Mouse (Mus musculus): Measurements from ENCODE around the gene Gsk3b. TPM values are rescaled to one million over a fixed set of nuclear protein-coding genes. Genes with fewer than 3 reads are reported as not detected.

The Gsk3b gene
- polyA plus RNA-seq, 1 experiment from 2014 or later, result 138 TPM

- peaks cover 3% of the 10 kb centered on the region; the same call in 1 of the 2 replicates for H3K36me3 ChIP-seq (ENCODE audit: control insufficient read depth, insufficient read depth, low read length)
- peaks cover 52% of the 10 kb centered on the region for H3K4me1 ChIP-seq (ENCODE audit: control insufficient read depth, insufficient read depth, low read length)
- peak overlapping the region; percentile 21; the same call in 1 of the 2 replicates for H3K4me3 ChIP-seq (ENCODE audit: low read depth, low read length)
- peak overlapping the region; percentile 11; the same call in 1 of the 2 replicates for H3K9ac ChIP-seq (ENCODE audit: low read depth, low read length)
- WGBS, result 76% methylated on average over 5 of the region's 5 CpGs
- no peak for ATAC-seq
- peak overlapping the region; percentile 61 for H3K4me2 ChIP-seq (ENCODE audit: low read length)
- H3K27ac ChIP-seq (ENCODE audit: low read length), result no peak overlapping the region
- no peaks in the 10 kb centered on the region for H3K27me3 ChIP-seq (ENCODE audit: control insufficient read depth, insufficient read depth, low read depth, low read length)
- H3K9me3 ChIP-seq (replicated peaks; ENCODE audit: control insufficient read depth, low read length, poor library complexity, severe bottlenecking), result no peaks in the 10 kb centered on the region
These were observed 6.5 kb downstream of the Gsk3b start for GRCm38 (mm10) chr16:38095181-38095851.

- ATAC-seq, result no peak
- no peaks in the 10 kb centered on the region for H3K27me3 ChIP-seq (ENCODE audit: control insufficient read depth, insufficient read depth, low read depth, low read length)
These were observed 8.7 kb downstream of the Gsk3b start for GRCm38 (mm10) chr16:38097521-38097920.

GRCm38 (mm10) chr16:38099325-38099724 lies 10.5 kb downstream of the Gsk3b start:
- Histone ChIP-seq H3K27me3 (ENCODE audit: control insufficient read depth, insufficient read depth, low read depth, low read length) (no peaks in the 10 kb centered on the region), H3K4me1 (ENCODE audit: control insufficient read depth, insufficient read depth, low read length) (peaks cover 41% of the 10 kb centered on the region), H3K27ac (ENCODE audit: low read length) (no peak overlapping the region), H3K9me3 (replicated peaks; ENCODE audit: control insufficient read depth, low read length, poor library complexity, severe bottlenecking) (no peaks in the 10 kb centered on the region), H3K36me3 (ENCODE audit: control insufficient read depth, insufficient read depth, low read length) (peaks cover 3% of the 10 kb centered on the region; the same call in 1 of the 2 replicates), H3K4me2 (ENCODE audit: low read length) (no peak overlapping the region), H3K9ac (ENCODE audit: low read depth, low read length) (no peak overlapping the region), H3K4me3 (ENCODE audit: low read depth, low read length) (no peak overlapping the region)
- ATAC-seq, result no peak

More at GRCm38 (mm10) chr16:38097521-38097920, 8.7 kb downstream of the Gsk3b start:
- Histone ChIP-seq H3K4me3 (ENCODE audit: low read depth, low read length) (no peak overlapping the region), H3K36me3 (ENCODE audit: control insufficient read depth, insufficient read depth, low read length) (peaks cover 3% of the 10 kb centered on the region; the same call in 1 of the 2 replicates), H3K4me1 (ENCODE audit: control insufficient read depth, insufficient read depth, low read length) (peaks cover 52% of the 10 kb centered on the region), H3K9ac (ENCODE audit: low read depth, low read length) (no peak overlapping the region), H3K4me2 (ENCODE audit: low read length) (peak overlapping the region; percentile 30; the same call in 1 of the 2 replicates), H3K27ac (ENCODE audit: low read length) (no peak overlapping the region), H3K9me3 (replicated peaks; ENCODE audit: control insufficient read depth, low read length, poor library complexity, severe bottlenecking) (no peaks in the 10 kb centered on the region)
- WGBS, result 60% methylated on average over 9 of the region's 9 CpGs

GRCm38 (mm10) chr16:38100569-38100968 lies 11.8 kb downstream of the Gsk3b start:
- H3K4me3 ChIP-seq (ENCODE audit: low read depth, low read length), result no peak overlapping the region
- no peak overlapping the region for H3K4me2 ChIP-seq (ENCODE audit: low read length)
- peaks cover 32% of the 10 kb centered on the region for H3K4me1 ChIP-seq (ENCODE audit: control insufficient read depth, insufficient read depth, low read length)
- ATAC-seq, result no peak
- no peaks in the 10 kb centered on the region for H3K9me3 ChIP-seq (replicated peaks; ENCODE audit: control insufficient read depth, low read length, poor library complexity, severe bottlenecking)
- no peak overlapping the region for H3K27ac ChIP-seq (ENCODE audit: low read length)
- WGBS, result 82% methylated on average over 2 of the region's 2 CpGs
- H3K9ac ChIP-seq (ENCODE audit: low read depth, low read length), result no peak overlapping the region
- peaks cover 3% of the 10 kb centered on the region; the same call in 1 of the 2 replicates for H3K36me3 ChIP-seq (ENCODE audit: control insufficient read depth, insufficient read depth, low read length)
- no peaks in the 10 kb centered on the region for H3K27me3 ChIP-seq (ENCODE audit: control insufficient read depth, insufficient read depth, low read depth, low read length)

- Histone ChIP-seq H3K27me3 (ENCODE audit: control insufficient read depth, insufficient read depth, low read depth, low read length) (no peaks in the 10 kb centered on the region), H3K4me1 (ENCODE audit: control insufficient read depth, insufficient read depth, low read length) (peaks cover 13% of the 10 kb centered on the region; the same call in 1 of the 2 replicates), H3K4me3 (ENCODE audit: low read depth, low read length) (no peak overlapping the region), H3K9ac (ENCODE audit: low read depth, low read length) (no peak overlapping the region), H3K9me3 (replicated peaks; ENCODE audit: control insufficient read depth, low read length, poor library complexity, severe bottlenecking) (no peaks in the 10 kb centered on the region), H3K36me3 (ENCODE audit: control insufficient read depth, insufficient read depth, low read length) (no peaks in the 10 kb centered on the region), H3K27ac (ENCODE audit: low read length) (no peak overlapping the region), H3K4me2 (ENCODE audit: low read length) (no peak overlapping the region)
- 86% methylated on average over 2 of the region's 2 CpGs for WGBS
- no peak for ATAC-seq
These were observed 16.7 kb downstream of the Gsk3b start for GRCm38 (mm10) chr16:38105453-38105852.

- Histone ChIP-seq H3K27me3 (ENCODE audit: control insufficient read depth, insufficient read depth, low read depth, low read length) (no peaks in the 10 kb centered on the region), H3K4me1 (ENCODE audit: control insufficient read depth, insufficient read depth, low read length) (peaks cover 15% of the 10 kb centered on the region), H3K9me3 (replicated peaks; ENCODE audit: control insufficient read depth, low read length, poor library complexity, severe bottlenecking) (no peaks in the 10 kb centered on the region), H3K4me3 (ENCODE audit: low read depth, low read length) (no peak overlapping the region), H3K36me3 (ENCODE audit: control insufficient read depth, insufficient read depth, low read length) (no peaks in the 10 kb centered on the region), H3K4me2 (ENCODE audit: low read length) (no peak overlapping the region), H3K27ac (ENCODE audit: low read length) (no peak overlapping the region), H3K9ac (ENCODE audit: low read depth, low read length) (no peak overlapping the region)
- no peak for ATAC-seq
- 86% methylated on average over 3 of the region's 3 CpGs for WGBS
These were observed 17.7 kb downstream of the Gsk3b start for GRCm38 (mm10) chr16:38106542-38106941.

GRCm38 (mm10) chr16:38110001-38110400 lies 21.2 kb downstream of the Gsk3b start:
- no peak overlapping the region for H3K4me3 ChIP-seq (ENCODE audit: low read depth, low read length)
- no peak overlapping the region for H3K9ac ChIP-seq (ENCODE audit: low read depth, low read length)
- H3K36me3 ChIP-seq (ENCODE audit: control insufficient read depth, insufficient read depth, low read length), result no peaks in the 10 kb centered on the region
- H3K9me3 ChIP-seq (replicated peaks; ENCODE audit: control insufficient read depth, low read length, poor library complexity, severe bottlenecking), result no peaks in the 10 kb centered on the region
- no peak; the same call in 1 of the 2 replicates for ATAC-seq
- peaks cover 26% of the 10 kb centered on the region for H3K4me1 ChIP-seq (ENCODE audit: control insufficient read depth, insufficient read depth, low read length)
- H3K27ac ChIP-seq (ENCODE audit: low read length), result no peak overlapping the region
- H3K4me2 ChIP-seq (ENCODE audit: low read length), result no peak overlapping the region
- 84% methylated on average over 9 of the region's 9 CpGs for WGBS
- H3K27me3 ChIP-seq (ENCODE audit: control insufficient read depth, insufficient read depth, low read depth, low read length), result no peaks in the 10 kb centered on the region

GRCm38 (mm10) chr16:38110575-38110974 lies 21.8 kb downstream of the Gsk3b start:
- Histone ChIP-seq H3K27me3 (ENCODE audit: control insufficient read depth, insufficient read depth, low read depth, low read length) (no peaks in the 10 kb centered on the region), H3K4me1 (ENCODE audit: control insufficient read depth, insufficient read depth, low read length) (peaks cover 22% of the 10 kb centered on the region), H3K9ac (ENCODE audit: low read depth, low read length) (no peak overlapping the region), H3K4me3 (ENCODE audit: low read depth, low read length) (no peak overlapping the region), H3K27ac (ENCODE audit: low read length) (no peak overlapping the region), H3K36me3 (ENCODE audit: control insufficient read depth, insufficient read depth, low read length) (no peaks in the 10 kb centered on the region), H3K9me3 (replicated peaks; ENCODE audit: control insufficient read depth, low read length, poor library complexity, severe bottlenecking) (no peaks in the 10 kb centered on the region), H3K4me2 (ENCODE audit: low read length) (no peak overlapping the region)
- 65% methylated on average over 5 of the region's 5 CpGs for WGBS
- ATAC-seq, result no peak

- no peak for ATAC-seq
- Histone ChIP-seq H3K4me2 (ENCODE audit: low read length) (no peak overlapping the region), H3K4me3 (ENCODE audit: low read depth, low read length) (no peak overlapping the region), H3K27ac (ENCODE audit: low read length) (no peak overlapping the region), H3K9ac (ENCODE audit: low read depth, low read length) (no peak overlapping the region), H3K9me3 (replicated peaks; ENCODE audit: control insufficient read depth, low read length, poor library complexity, severe bottlenecking) (no peaks in the 10 kb centered on the region), H3K36me3 (ENCODE audit: control insufficient read depth, insufficient read depth, low read length) (no peaks in the 10 kb centered on the region), H3K27me3 (ENCODE audit: control insufficient read depth, insufficient read depth, low read depth, low read length) (no peaks in the 10 kb centered on the region), H3K4me1 (ENCODE audit: control insufficient read depth, insufficient read depth, low read length) (peaks cover 25% of the 10 kb centered on the region)
- WGBS, result 91% methylated on average over 2 of the region's 2 CpGs
These were observed 25.3 kb downstream of the Gsk3b start for GRCm38 (mm10) chr16:38114074-38114473.

Data from midbrain, embryonic 16.5 days (tissue).